Mouse (Mus musculus) embryonic facial prominence, embryonic 15.5 days (tissue): ENCODE results near the gene Ppid. TPM values are rescaled to one million over a fixed set of nuclear protein-coding genes. Genes with fewer than 3 reads are reported as not detected.

Source experiments
- ATAC-seq: fragments of 200-750 bp; cut with Nextera tagmentation; 2 replicates; pipeline ENCODE4 v1.8.0; 2017; ENCODE audit warnings: low read depth, moderate TSS enrichment; ENCODE audit not compliant: insufficient number of reproducible peaks, low FRiP score, low TSS enrichment
- H3K27ac ChIP-seq: fragments of 300-500 bp; sonication (generic); replicated peaks from 2 replicates; pipeline ENCODE4 v1.5.1; 2015; ENCODE audit warnings: mild to moderate bottlenecking, inconsistent platforms
- H3K27me3 ChIP-seq: fragments of 300-500 bp; sonication (generic); 2 replicates; pipeline ENCODE4 v1.6.1; 2015; ENCODE audit warnings: inconsistent platforms
- H3K36me3 ChIP-seq: fragments of 300-500 bp; sonication (generic); 2 replicates; pipeline ENCODE4 v1.6.1; 2015; ENCODE audit warnings: mild to moderate bottlenecking, inconsistent platforms
- H3K4me1 ChIP-seq: fragments of 300-500 bp; sonication (generic); 2 replicates; pipeline ENCODE4 v1.6.1; 2015; ENCODE audit warnings: inconsistent platforms
- H3K4me2 ChIP-seq: fragments of 300-500 bp; sonication (generic); replicated peaks from 2 replicates; pipeline ENCODE4 v1.6.1; 2015; ENCODE audit warnings: mild to moderate bottlenecking, inconsistent platforms
- H3K4me3 ChIP-seq: fragments of 300-500 bp; sonication (generic); replicated peaks from 2 replicates; pipeline ENCODE4 v1.5.1; 2015; ENCODE audit warnings: mild to moderate bottlenecking, inconsistent platforms
- H3K9ac ChIP-seq: fragments of 300-500 bp; sonication (generic); 2 replicates; pipeline ENCODE4 v1.6.1; 2015; ENCODE audit warnings: inconsistent platforms
- H3K9me3 ChIP-seq: fragments of 300-500 bp; sonication (generic); replicated peaks from 2 replicates; pipeline ENCODE4 v1.6.1; 2016; ENCODE audit warnings: inconsistent platforms
- WGBS: fragments of 180-500 bp; shearing (Covaris S2); methylation state at CpG from one replicate; pipeline ENCODE4 v1.1.7; 2015; 5-methylcytosine and 5-hydroxymethylcytosine counted together
- polyA plus RNA-seq: library from polyadenylated mRNA; unstranded; fragments of >200 nt; fragmentation: Nextera tagmentation; extraction: Ambion mirVana; gene quantifications from 2 replicates; pipeline ENCODE4 v1.2.1, GENCODE M21; 2015

The Ppid gene
- 148 and 158 TPM in 2 replicates for polyA plus RNA-seq

DNA sequence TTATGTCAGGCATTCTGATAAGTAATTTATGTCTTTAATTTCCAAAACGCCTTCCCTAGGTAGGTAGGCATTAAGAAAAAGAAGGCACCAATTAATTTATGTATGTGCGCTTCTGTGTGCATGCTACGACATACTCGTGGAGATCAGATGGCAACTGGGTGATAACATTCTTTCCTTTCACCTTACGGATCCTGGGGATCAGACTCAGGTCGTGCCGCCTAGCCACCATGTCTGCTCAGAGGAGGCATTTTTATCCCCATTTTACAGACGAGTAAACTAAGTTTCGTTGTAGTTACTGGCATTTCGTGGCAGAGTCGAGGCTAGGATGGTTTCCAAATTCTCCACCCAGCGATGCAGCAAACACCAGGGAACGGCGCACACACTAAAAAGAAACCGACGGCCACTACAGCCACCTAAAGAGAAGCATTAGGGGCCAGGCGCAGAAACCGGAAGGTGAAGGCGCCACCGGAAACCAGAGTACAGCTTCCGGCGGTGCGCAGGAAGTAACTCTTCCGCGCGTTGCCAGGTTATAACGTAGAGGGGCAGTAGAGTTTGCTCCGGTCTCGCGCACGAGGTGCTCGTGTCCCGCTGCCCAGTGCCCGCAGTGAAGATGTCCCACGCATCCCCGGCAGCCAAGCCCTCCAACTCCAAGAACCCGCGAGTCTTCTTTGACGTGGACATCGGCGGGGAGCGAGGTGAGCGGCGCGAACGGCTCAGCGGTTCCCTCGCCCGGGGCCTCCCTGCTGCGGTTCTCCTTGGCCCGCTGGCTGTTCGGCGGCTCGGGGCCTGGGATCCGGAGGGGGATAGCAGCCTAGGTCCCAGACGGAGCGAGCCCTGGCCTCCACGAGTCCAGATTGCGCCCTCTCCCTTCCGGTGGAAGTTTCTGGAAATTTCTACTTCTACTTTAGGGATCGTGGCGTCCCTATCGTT is at the start of gene Ppid:
TSS of gene Ppid (plus strand) at position 480 of the 930 bp plus-strand sequence.
- H3K4me1 ChIP-seq = peaks cover 11% of the 10 kb centered on the region
- peaks cover 15% of the 10 kb centered on the region for H3K36me3 ChIP-seq
- H3K9ac ChIP-seq = peak within 1 kb of the TSS; percentile 83
- 2% methylated on average over 63 of the region's 63 CpGs for WGBS
- ATAC-seq = peak; percentile 85
- peak within 1 kb of the TSS; percentile 94 for H3K4me3 ChIP-seq
- no peaks in the 10 kb centered on the region for H3K9me3 ChIP-seq
- H3K4me2 ChIP-seq = peak within 1 kb of the TSS; percentile 58
- peak within 1 kb of the TSS; percentile 91 for H3K27ac ChIP-seq
- H3K27me3 ChIP-seq = no peaks in the 10 kb centered on the region

- no peak overlapping the region for H3K4me3 ChIP-seq
- H3K9ac ChIP-seq = no peak overlapping the region
- 35% methylated on average over 6 of the region's 6 CpGs for WGBS
- no peak overlapping the region for H3K4me2 ChIP-seq
- H3K27me3 ChIP-seq = no peaks in the 10 kb centered on the region
- no peak overlapping the region for H3K27ac ChIP-seq
- ATAC-seq = no peak
- H3K4me1 ChIP-seq = 0 out of 2 replicates have a peak, but pooled peaks cover 4% of the 10 kb centered on the region
- no peaks in the 10 kb centered on the region for H3K9me3 ChIP-seq
- H3K36me3 ChIP-seq = 0 out of 2 replicates have a peak, but pooled peaks cover 5% of the 10 kb centered on the region
Observed at GRCm38 (mm10) chr3:79542585-79542984, 48.6 kb upstream of the Ppid start.

DNA sequence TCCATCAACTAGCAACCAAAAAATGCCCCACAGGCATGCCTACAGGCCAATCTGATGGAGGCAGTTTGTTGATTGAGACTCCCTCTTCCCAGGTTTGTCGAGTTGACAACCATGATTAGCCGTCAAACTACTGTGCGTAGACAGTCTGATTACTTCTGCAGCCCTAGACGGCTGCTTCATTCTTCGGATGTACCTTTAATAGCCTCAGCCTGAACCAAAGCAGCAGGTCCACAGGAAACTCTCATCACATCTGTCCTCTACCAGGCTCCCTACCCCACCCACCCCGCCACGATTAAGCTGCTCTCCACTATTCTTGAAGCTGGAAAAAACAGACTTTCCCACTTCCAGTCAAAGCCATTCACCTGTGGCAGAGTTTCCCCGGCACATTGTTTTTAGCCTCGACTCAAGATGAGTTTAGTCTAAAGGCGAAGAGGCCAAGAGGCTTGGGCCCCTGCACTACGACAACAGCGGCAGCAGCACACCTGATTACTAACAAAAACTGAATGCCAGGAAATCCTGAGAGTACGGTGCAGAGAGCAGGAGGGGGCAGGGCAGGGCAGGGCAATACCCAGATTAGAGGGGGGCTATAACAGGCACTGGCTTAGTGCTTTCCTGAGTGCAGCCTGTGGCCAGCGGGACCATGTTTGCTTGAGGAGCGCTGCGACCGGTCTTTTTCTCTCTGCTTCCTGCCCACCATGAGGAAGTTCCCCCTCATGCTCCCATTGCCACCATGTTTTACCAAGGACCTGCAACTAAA is 42.3 kb upstream of the Ppid start:
- Histone ChIP-seq H3K4me1 (no peaks in the 10 kb centered on the region), H3K27ac (no peak overlapping the region), H3K9me3 (no peaks in the 10 kb centered on the region), H3K4me3 (no peak overlapping the region), H3K36me3 (0 out of 2 replicates have a peak, but pooled peaks cover 4% of the 10 kb centered on the region), H3K9ac (no peak overlapping the region), H3K27me3 (no peaks in the 10 kb centered on the region), H3K4me2 (no peak overlapping the region)
- no peak for ATAC-seq
- 74% methylated on average over 17 of the region's 17 CpGs for WGBS

GRCm38 (mm10) chr3:79549751-79550393 is 41.3 kb upstream of the Ppid start:
- Histone ChIP-seq H3K27ac (no peak overlapping the region), H3K36me3 (no peaks in the 10 kb centered on the region), H3K4me3 (no peak overlapping the region), H3K27me3 (no peaks in the 10 kb centered on the region), H3K9ac (no peak overlapping the region), H3K4me1 (no peaks in the 10 kb centered on the region), H3K9me3 (no peaks in the 10 kb centered on the region), H3K4me2 (no peak overlapping the region)
- ATAC-seq = no peak
- 91% methylated on average over 8 of the region's 8 CpGs for WGBS

GRCm38 (mm10) chr3:79551826-79552552 is 39.2 kb upstream of the Ppid start:
- H3K9me3 ChIP-seq = no peaks in the 10 kb centered on the region
- no peaks in the 10 kb centered on the region for H3K36me3 ChIP-seq
- no peak overlapping the region for H3K9ac ChIP-seq
- H3K4me2 ChIP-seq = no peak overlapping the region
- ATAC-seq = no peak
- H3K4me3 ChIP-seq = no peak overlapping the region
- no peaks in the 10 kb centered on the region for H3K4me1 ChIP-seq
- no peak overlapping the region for H3K27ac ChIP-seq
- 83% methylated on average over 9 of the region's 10 CpGs for WGBS
- no peaks in the 10 kb centered on the region for H3K27me3 ChIP-seq

DNA sequence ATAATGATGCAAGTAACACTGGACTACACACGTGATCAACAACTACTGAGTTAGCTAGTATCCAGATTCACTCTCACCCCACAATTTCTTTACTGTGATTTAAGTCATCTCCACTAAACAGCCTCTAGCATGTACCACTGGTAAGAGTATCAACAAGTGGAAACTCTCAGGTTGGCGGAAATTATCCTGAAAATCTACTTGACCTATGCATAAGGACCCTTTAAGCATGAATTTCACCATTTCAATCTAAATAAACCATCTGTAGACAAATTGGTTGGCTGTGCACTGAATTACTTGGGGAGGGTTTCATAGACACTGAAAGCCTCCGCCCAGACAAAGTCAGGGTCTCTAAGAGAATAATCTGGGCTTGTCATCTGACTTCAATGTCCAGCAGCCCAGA is 37.4 kb upstream of the Ppid start:
- ATAC-seq = no peak
- Histone ChIP-seq H3K4me3 (no peak overlapping the region), H3K36me3 (no peaks in the 10 kb centered on the region), H3K9ac (no peak overlapping the region), H3K4me2 (no peak overlapping the region), H3K4me1 (no peaks in the 10 kb centered on the region), H3K27me3 (no peaks in the 10 kb centered on the region), H3K27ac (no peak overlapping the region), H3K9me3 (no peaks in the 10 kb centered on the region)
- WGBS = 92% methylated on average over 3 of the region's 3 CpGs

GRCm38 (mm10) chr3:79555061-79555460 is 36.1 kb upstream of the Ppid start:
- Histone ChIP-seq H3K4me2 (no peak overlapping the region), H3K9ac (no peak overlapping the region), H3K4me3 (no peak overlapping the region), H3K36me3 (no peaks in the 10 kb centered on the region), H3K9me3 (no peaks in the 10 kb centered on the region), H3K27ac (no peak overlapping the region), H3K27me3 (no peaks in the 10 kb centered on the region), H3K4me1 (no peaks in the 10 kb centered on the region; the same call in 1 of the 2 replicates)
- no peak for ATAC-seq
- 85% methylated on average over 6 of the region's 6 CpGs for WGBS

DNA sequence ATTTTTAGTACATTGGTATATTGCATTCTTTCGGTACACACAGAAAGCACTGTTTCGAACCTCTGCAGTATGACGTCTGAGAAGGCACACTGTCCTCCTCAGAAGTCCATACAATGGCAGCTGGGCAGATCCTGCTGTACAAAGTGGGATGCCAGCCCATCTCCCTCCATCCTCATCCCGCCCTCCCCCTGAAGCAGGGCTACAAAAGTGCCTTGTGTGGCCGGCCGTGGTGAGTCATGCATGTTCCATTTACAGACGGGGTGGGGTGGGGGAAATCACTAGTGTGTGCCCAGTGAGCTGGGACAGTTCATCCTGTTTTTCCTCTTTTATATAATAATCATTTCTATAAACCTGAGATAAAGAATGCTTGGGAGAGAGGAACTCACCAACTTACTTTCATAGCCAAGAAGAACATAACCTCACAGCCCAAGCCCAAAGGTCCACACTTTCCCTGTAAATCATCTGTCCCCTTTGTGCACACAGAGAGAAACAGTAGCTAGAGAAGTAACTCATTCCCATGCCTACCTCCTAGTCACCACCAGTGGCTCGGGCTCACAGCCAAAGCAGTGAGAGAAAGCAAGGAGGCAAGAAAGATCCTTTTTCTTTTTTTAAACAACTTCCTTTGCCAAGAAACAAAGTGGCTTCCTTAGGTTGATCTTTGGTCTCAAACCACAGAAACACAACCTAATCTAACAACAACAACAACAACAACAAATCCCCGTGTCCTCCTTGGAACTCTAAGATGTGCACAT is 31.9 kb upstream of the Ppid start:
- Histone ChIP-seq H3K27me3 (no peaks in the 10 kb centered on the region), H3K4me3 (no peak overlapping the region), H3K9ac (no peak overlapping the region), H3K4me1 (no peaks in the 10 kb centered on the region; the same call in 1 of the 2 replicates), H3K36me3 (no peaks in the 10 kb centered on the region), H3K27ac (peak overlapping the region; percentile 56; the same call in 1 of the 2 replicates), H3K4me2 (no peak overlapping the region), H3K9me3 (no peaks in the 10 kb centered on the region)
- 74% methylated on average over 9 of the region's 9 CpGs for WGBS
- ATAC-seq = peak; percentile 65; the same call in 1 of the 2 replicates

- WGBS = 74% methylated on average over 5 of the region's 5 CpGs
- peak overlapping the region; percentile 56; the same call in 1 of the 2 replicates for H3K27ac ChIP-seq
- ATAC-seq = no peak
Observed at GRCm38 (mm10) chr3:79559773-79560045, 31.4 kb upstream of the Ppid start.

DNA sequence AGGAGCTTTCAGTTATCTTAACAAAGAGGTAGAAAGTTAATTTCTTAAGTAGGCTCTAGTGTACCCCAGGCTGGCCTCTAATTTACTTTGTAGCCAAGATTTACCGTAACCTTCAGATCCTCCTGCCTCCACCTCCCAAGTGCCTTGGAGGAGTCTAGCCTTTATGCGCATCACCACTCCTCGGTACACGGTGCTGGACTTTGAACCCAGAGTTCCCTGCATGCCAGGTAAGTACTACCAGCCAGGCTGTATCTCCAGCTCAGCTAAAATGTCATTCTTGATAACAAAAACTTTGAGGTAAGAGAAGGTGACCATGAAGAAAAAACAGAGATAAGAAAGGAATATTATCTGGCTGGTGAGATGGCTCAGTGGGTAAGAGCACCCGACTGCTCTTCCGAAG is 30.6 kb upstream of the Ppid start:
- ATAC-seq = no peak
- Histone ChIP-seq H3K27ac (no peak overlapping the region), H3K4me3 (no peak overlapping the region), H3K4me1 (no peaks in the 10 kb centered on the region; the same call in 1 of the 2 replicates), H3K4me2 (no peak overlapping the region), H3K36me3 (no peaks in the 10 kb centered on the region), H3K9ac (no peak overlapping the region), H3K9me3 (no peaks in the 10 kb centered on the region), H3K27me3 (no peaks in the 10 kb centered on the region)
- WGBS = 95% methylated on average over 6 of the region's 6 CpGs

More at GRCm38 (mm10) chr3:79559773-79560045, 31.4 kb upstream of the Ppid start:
- H3K4me2 ChIP-seq = no peak overlapping the region
- no peak overlapping the region for H3K9ac ChIP-seq
- H3K4me1 ChIP-seq = no peaks in the 10 kb centered on the region; the same call in 1 of the 2 replicates
- H3K4me3 ChIP-seq = no peak overlapping the region
- no peaks in the 10 kb centered on the region for H3K9me3 ChIP-seq
- no peaks in the 10 kb centered on the region for H3K36me3 ChIP-seq
- no peaks in the 10 kb centered on the region for H3K27me3 ChIP-seq
